Mouse (Mus musculus) Muller cell, postnatal 12 days (primary cell): ENCODE measurements around the gene Whrn.

ENCODE experiments used
- DNase-seq: peaks from one replicate; pipeline ENCODE4 v3.0.0-alpha.2; 2015; ENCODE audit errors: inconsistent ontology term

Gene Whrn

GRCm38 (mm10) chr4:63450551-63450950 is 45.2 kb downstream of the Whrn start:
- DNase-seq, result no peak

DNA sequence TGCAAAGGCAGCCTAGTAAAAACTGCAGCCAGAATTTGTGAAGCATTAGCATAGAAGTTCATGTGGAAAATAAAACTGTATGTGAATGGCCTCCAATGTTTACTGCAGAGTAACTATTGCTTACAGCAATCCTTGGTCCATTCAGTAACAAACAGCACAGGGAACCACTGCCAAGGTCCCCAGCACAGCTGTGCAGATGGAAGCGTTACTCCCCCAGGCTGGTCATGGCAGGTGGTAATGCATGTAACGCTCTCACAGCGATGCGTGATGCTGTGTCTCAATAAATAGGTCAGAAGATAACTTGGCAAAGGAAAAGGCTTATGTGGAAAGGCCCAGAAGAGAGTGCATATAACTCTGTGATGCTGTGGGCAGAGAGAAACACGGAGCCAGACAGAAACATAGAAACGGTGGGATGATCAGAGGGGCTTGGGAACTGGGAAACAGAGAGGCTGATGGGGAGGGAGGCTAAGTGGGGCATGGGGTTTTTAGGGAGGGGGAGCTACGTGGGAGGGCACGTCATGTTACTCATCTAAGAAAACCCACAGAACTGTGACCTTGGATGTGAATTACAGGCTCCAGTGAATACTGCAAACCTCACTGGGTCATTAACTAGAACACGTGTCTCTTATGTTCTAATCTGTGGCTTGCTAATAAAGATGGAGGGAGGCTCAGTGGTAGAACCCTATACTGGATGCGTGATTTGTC is 51.3 kb downstream of the Whrn start:
- DNase-seq, result peak; percentile 61

DNA sequence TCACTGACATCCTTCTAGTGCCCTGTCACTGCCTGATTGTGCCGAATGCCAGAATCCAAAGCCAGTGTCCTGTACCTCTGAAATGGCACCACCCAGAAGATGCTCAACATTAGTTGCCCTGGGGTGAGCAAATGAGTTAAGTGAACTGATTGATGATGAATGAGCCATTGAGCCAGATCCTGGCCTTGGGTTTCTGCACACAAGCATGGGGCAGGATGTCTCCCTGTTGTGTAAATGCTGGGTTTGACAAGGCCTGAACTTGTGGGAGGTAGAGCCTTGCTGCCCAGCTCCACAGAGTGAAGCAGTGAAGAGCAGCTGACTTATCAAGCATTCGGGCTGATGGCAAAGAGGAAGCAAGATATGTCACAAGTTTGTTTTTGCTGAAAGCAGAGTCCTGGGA is 52.7 kb downstream of the Whrn start:
- DNase-seq, result no peak

DNA sequence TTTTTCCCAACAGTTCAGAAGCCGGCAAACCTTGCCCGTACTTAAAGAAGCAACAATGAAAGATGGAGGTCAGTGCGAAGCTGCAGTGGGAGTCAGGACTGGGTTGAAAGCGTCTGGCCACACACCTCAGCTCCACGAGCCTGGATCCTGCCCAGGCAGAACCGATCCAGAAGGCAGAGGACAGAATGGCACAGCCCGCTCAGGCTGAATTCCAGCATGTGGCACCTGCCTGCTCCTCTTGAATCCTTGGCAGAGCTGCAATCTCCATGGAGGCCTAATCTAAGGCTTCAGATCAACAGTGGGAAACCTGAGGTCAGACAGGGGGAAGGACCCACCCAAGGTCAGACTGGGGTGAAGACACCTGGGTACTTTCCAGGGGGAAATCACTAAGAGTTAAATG is 54.2 kb downstream of the Whrn start:
- DNase-seq, result no peak

DNA sequence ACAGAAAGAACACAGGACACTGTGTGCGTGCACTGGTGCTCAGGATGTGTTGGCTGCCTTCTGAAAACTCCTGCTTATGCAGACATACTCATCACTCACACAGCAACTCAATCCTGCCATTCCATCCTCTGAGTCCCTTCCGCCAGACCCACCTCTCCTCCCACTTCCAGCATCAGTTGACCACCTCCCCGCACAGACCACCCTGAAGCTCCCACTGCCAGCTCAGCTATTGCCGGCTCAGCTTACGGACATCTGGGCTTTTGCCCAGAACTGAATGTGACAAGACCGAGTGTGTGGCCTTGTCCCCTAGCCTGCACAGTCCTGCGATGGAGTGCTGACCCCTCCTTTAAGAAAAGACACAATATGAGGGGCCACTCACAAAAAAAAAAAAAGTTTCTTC is 55.5 kb downstream of the Whrn start:
- DNase-seq, result no peak

GRCm38 (mm10) chr4:63437968-63438367 is 57.8 kb downstream of the Whrn start:
- no peak for DNase-seq

DNA sequence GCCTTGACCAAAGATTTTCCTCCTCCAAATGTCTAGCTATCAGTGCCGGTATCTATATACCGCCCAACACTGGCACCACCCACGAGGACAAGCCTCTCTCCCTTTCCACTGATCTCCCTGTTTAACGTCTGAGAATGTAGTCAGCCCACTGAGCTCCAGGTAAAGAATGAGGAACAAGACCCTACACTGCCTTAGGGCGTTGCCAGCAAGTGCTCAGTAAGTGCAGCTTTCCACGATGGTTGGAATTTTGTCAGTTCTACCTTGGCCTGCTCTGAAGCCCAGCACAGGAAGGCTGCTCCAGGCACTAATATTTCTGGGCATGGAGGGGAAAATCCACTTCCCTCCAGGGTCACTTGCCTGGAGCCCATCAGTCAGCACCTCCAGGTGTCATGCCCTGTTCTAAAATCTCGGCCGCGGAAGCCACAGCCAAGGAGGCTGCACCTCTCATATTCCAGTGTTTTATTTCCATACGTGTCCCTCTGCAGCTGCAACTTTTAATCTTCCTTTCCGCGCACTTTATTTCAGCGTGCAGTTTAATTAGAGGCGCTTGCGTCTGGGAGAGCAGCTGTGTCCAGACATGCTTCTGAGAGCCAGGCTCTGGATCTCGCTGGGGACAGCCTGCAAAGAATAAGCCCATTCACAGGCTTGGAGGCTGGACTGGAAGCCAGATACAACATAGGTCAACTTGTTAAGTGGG is 58.5 kb downstream of the Whrn start:
- no peak for DNase-seq

GRCm38 (mm10) chr4:63435402-63435801 is 60.4 kb downstream of the Whrn start:
- DNase-seq, result no peak

DNA sequence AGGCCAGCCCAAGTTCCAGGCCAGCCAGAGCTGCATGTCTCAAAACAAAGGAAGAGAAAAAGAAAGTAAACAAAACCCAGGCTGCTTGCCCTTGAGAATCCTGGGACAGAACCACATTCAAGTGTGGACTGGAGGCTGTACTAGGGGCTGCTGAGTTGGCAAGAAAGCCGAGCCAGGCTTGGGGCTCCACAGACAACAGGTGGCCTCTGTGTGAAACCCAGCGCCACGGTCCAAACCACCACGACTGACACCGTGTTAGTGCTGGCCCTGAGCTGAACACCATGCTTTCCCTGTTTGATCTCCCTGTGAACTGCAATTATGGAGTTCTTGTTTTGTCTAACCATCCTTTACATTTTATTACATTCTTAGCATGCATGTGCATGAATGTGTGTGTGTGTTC is 64.7 kb downstream of the Whrn start:
- DNase-seq, result no peak

GRCm38 (mm10) chr4:63430357-63430756 is 65.4 kb downstream of the Whrn start:
- no peak for DNase-seq

- no peak for DNase-seq
Measured at GRCm38 (mm10) chr4:63426308-63426707, 69.5 kb downstream of the Whrn start.

GRCm38 (mm10) chr4:63423811-63424210 is 72.0 kb downstream of the Whrn start:
- DNase-seq, result no peak

DNA sequence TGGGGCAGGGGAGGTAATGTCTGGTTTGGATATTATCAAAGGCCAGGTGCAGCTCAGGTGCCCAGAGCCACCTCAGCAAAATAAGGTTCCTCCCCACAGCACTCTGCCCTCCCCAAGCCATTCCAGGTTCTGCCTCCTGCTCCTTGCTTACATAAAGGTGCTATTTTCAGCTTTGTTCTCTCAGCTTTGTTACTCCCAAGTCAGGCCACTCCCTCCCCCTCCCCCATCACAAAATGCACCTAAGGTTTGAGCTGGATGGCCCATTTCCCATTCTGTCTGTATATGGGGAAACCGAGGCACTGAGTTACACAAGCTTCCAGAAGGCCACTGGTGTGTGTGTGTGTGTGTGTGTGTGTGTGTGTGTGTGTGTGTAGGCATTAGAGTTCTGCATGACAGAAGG is 72.6 kb downstream of the Whrn start:
- DNase-seq, result no peak

GRCm38 (mm10) chr4:63420143-63420920 is 75.5 kb downstream of the Whrn start:
- peak; percentile 43 for DNase-seq

DNA sequence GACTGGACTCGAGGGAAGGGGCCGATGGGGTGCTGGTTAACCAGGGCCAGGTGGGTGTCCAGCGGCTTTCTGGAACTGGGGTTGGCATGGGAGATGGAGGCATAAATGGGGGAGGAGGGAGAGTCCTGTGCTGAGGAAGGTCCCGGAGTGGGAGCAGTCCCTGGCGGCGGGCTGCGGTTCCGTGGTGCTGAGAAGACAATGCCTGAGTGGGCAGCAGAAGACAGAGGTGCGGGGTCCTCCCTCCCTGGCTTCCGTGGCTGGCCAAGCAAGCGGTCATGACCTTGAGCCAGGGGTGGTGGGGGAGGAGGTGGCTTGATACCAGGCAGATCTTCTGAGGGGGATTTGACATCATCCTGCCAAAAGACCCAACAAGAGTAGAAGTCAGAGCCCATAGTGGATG is 77.5 kb downstream of the Whrn start:
- DNase-seq, result no peak

DNA sequence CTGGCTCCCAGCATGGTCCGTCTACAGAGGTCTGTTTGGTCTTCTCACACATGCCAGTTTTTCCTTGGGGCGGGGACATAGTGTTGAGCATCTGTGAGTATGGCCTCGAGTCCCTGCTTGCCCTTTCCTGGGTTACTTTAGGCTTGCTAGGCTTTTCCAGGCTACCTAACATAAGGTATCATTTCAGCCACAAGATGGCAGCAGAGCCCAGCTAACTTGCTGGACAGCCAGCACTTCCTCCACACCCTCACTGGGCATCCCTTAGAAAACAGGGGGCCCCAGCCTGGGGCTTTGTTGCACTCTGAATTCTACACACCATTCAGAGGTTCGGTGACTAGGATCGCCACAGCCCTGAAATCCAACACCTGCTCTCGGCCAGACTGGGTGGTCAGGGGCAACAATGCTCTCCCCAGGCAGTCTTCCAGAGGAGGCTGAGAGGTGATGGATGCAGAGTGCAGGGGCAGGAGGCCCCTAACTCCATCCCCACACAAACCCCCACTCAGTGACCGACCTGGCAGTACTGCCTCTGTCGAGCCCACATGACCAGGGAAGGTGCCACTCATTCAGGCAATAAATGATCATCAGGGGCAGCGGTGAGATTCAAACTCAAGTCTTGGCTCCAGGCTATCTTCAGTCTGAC is 78.4 kb downstream of the Whrn start:
- DNase-seq, result peak; percentile 67

DNA sequence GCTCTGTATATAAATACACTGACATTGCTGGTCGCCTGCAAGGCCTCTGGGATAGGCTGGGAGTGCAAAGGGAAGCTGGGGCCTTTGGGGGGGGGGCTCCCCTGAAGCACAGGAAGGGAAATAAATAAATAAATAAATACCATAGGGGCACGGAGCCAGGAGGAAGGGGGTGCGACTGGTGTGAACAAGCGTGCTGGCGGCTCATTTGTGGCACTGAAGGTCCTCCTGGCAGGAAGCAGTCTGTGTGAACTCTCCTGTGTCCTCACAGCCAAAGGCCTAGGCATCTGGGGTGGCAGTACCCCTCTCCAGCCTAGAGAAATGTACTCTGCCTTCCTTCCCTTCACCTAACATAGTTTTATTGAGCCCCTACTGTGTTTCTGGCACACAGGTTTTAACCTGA is 80.8 kb downstream of the Whrn start:
- no peak for DNase-seq

- DNase-seq, result no peak
Measured at GRCm38 (mm10) chr4:63411222-63411621, 84.6 kb downstream of the Whrn start.

DNA sequence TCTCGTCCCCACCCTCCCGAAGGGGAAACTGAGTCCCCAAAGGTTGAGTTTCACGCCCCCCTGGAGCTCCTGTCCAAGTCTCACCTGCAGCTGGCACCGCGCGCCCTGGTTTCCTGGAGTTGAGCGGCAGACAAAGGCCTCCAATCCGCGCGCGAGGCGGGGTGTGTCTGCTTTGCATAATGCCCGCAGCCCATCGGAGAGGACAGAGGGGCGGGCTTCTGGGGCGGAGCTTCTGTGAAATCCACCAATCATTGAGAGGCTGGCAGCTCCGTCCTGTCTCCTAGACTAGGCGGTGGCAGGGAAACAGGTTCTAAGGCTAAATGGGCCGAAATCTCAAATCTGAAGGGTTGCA is 85.2 kb downstream of the Whrn start:
- peak; percentile 96 for DNase-seq

DNA sequence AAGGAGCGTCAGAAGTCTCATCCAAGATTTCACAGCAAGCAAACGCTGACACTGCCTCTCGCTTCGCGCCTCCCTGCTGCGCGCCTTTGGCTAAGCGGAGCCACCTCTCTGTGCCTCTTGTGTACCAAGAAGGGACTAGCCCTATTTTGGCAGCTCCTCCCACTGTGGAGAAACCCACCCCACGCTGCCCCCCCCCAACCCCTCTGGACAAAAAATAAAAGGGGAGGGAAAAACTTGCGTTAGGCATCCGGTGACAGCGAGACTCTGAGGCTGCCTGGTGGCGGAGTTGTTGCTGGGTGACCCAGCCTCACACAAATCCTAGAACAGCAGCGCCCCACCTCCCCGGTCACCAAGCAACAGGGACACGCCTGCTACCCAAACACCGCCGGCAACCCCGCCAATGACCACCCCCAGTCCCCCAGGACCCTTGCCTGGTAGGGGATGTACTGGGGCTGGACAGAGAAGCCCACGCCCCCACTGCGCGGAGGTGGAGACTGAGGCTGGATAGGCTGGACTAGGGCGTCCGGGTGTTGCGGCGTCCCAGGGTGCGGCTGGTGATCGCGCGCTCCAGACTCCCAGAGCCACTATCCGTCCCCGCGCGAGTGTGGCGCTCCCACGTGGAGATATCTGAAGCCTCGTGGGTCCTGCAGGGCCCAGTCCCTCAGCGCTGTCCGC is 85.7 kb downstream of the Whrn start:
- peak; percentile 85 for DNase-seq

DNA sequence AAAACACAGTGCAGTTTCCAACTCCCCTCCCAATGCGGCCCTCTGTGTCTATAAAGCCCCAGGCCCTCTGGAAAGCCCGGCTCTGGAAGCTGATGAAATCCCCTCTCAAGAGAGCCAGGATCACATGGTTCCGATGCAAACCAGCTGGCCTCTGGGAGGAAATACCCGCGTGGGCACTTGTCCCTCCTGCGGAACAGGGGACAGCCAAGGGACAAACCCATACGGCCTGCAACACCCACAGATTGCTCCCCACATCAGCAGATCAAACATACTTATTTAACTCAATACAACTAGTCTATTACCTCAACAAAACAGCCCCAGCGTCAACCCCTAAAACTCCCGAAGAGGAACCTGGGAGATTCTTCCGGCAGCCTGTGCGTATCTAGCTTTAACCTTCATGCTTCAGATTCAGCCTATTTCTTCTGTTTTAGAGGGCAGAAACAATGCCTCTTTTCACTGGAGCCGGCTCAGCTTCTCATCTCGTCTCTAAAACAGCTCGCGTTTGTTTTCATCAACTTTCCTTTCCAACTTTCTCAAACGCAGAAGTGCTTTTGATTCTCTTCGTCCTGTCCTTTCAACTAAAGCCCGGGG is 86.4 kb downstream of the Whrn start:
- peak; percentile 38 for DNase-seq
